Mouse (Mus musculus) myocyte (in vitro differentiated cells): ENCODE measurements at regions not wholly inside any gene's neighbourhood (a gene's known extent, or its start where the extent isn't known, plus 50 kb on each side); places are given as distances from the start of the nearest gene placed in this dataset.

ENCODE experiments used
- H3K27me3 ChIP-seq: one replicate; pipeline ENCODE4 v1.6.1; 2011; ENCODE audit not compliant: control insufficient read depth, insufficient read depth, insufficient read length
- H3K36me3 ChIP-seq: one replicate; pipeline ENCODE4 v1.6.1; 2011; ENCODE audit not compliant: control insufficient read depth, insufficient read depth
- H3K4me2 ChIP-seq: one replicate; pipeline ENCODE4 v1.6.1; 2011; ENCODE audit warnings: low read depth, control low read depth
- H3K4me3 ChIP-seq: one replicate; pipeline ENCODE4 v1.5.1; 2011; ENCODE audit warnings: mild to moderate bottlenecking, control low read depth, moderate library complexity
- H3K79me2 ChIP-seq: one replicate; pipeline ENCODE4 v1.6.1; 2011; ENCODE audit not compliant: control insufficient read depth, insufficient read depth
- H3ac ChIP-seq: one replicate; pipeline ENCODE4 v1.6.1; 2011; ENCODE audit not compliant: control insufficient read depth, insufficient read length
- CEBPB ChIP-seq: IDR thresholded peaks from 2 replicates; pipeline ENCODE4 v1.6.1; 2011; ENCODE audit warnings: mild to moderate bottlenecking, moderate library complexity; ENCODE audit not compliant: poor library complexity, insufficient read depth, severe bottlenecking
- E2F4 ChIP-seq: IDR thresholded peaks from one replicate; pipeline ENCODE4 v1.6.1; 2011; ENCODE audit warnings: mild to moderate bottlenecking, control low read depth, moderate library complexity; ENCODE audit not compliant: insufficient read depth
- MAX ChIP-seq: IDR thresholded peaks from one replicate; pipeline ENCODE4 v1.6.1; 2011; ENCODE audit warnings: low read depth, mild to moderate bottlenecking, control low read depth
- MYOD1 ChIP-seq, 3 experiments: IDR thresholded peaks; one replicate each; pipeline ENCODE4 v1.6.1; 2011; ENCODE audit warnings: control low read depth in 2 of 3, low read depth in 2 of 3, mild to moderate bottlenecking in 2 of 3, moderate library complexity in 1 of 3; ENCODE audit not compliant: insufficient read length in 2 of 3, control insufficient read depth in 1 of 3
- MYOG ChIP-seq, 3 experiments: IDR thresholded peaks; one replicate each; pipeline ENCODE4 v1.6.1; 2011; ENCODE audit warnings: control low read depth in 2 of 3, low read depth in 2 of 3, mild to moderate bottlenecking in 2 of 3; ENCODE audit not compliant: insufficient read length in 2 of 3, control insufficient read depth in 1 of 3, insufficient read depth in 1 of 3
- POLR2A ChIP-seq: IDR thresholded peaks from one replicate; pipeline ENCODE4 v1.6.1; 2011; ENCODE audit warnings: low read depth, mild to moderate bottlenecking, control low read depth, moderate library complexity; ENCODE audit not compliant: insufficient read length
- POLR2AphosphoS2 ChIP-seq: IDR thresholded peaks from one replicate; pipeline ENCODE4 v1.6.1; 2011; ENCODE audit warnings: low read depth, control low read depth; ENCODE audit not compliant: insufficient read length
- REST ChIP-seq: IDR thresholded peaks from one replicate; pipeline ENCODE4 v1.6.1; 2011; ENCODE audit warnings: mild to moderate bottlenecking, control low read depth, moderate library complexity; ENCODE audit not compliant: insufficient read depth, insufficient read length
- SRF ChIP-seq: IDR thresholded peaks from one replicate; pipeline ENCODE4 v1.6.1; 2011; ENCODE audit warnings: low read depth; ENCODE audit not compliant: control insufficient read depth, insufficient read length
- TCF12 ChIP-seq: IDR thresholded peaks from one replicate; pipeline ENCODE4 v1.6.1; 2011; ENCODE audit warnings: mild to moderate bottlenecking, control low read depth; ENCODE audit not compliant: poor library complexity, insufficient read depth, severe bottlenecking
- TCF3 ChIP-seq: IDR thresholded peaks from one replicate; pipeline ENCODE4 v1.6.1; 2011; ENCODE audit warnings: low read depth, control low read depth; ENCODE audit not compliant: insufficient read length
- USF1 ChIP-seq: IDR thresholded peaks from one replicate; pipeline ENCODE4 v1.6.1; 2011; ENCODE audit warnings: low read depth, mild to moderate bottlenecking, control low read depth, moderate library complexity

DNA sequence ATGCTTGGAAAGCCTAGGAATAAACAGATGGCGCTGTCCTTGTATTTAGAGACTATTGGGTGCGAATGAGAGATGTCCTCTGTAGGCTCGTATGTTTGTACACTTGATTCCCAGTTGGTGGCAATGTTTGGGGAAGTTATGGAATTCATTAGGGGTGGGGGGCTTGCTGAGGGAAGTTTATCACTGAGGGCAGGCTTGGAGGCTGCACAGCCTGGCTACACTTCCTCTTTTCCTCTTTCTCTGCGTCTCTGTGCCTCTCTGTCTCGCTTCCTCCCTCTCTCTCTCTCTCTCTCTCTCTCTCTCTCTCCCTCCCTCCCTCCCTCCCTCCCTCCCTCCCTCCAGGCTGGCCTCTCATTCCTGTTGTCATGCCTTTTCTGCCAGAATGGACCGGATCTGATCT lies 104.2 kb upstream of the Arid2 start:
- no peak overlapping the region for H3ac ChIP-seq
- peak overlapping the region; percentile 22 for H3K4me2 ChIP-seq
- no peaks in the 10 kb centered on the region for H3K36me3 ChIP-seq
- TF ChIP-seq POLR2AphosphoS2 (no peak), USF1 (no peak), POLR2A (no peak), TCF12 (no peak), SRF (no peak), MYOD1 (IDR thresholded peaks at IDR 0.05; ENCODE audit: control insufficient read depth in 1 of 3, insufficient read length in 2 of 3, low read depth in 2 of 3) (no peak), MYOG (IDR thresholded peaks at IDR 0.05; ENCODE audit: control insufficient read depth in 1 of 3, insufficient read depth in 1 of 3, insufficient read length in 2 of 3, low read depth in 2 of 3) (no peak), MAX (no peak), E2F4 (no peak), REST (no peak), TCF3 (no peak), CEBPB (no peak)
- H3K79me2 ChIP-seq: no peaks in the 10 kb centered on the region
- H3K4me3 ChIP-seq: peak overlapping the region; percentile 1
- no peaks in the 10 kb centered on the region for H3K27me3 ChIP-seq

DNA sequence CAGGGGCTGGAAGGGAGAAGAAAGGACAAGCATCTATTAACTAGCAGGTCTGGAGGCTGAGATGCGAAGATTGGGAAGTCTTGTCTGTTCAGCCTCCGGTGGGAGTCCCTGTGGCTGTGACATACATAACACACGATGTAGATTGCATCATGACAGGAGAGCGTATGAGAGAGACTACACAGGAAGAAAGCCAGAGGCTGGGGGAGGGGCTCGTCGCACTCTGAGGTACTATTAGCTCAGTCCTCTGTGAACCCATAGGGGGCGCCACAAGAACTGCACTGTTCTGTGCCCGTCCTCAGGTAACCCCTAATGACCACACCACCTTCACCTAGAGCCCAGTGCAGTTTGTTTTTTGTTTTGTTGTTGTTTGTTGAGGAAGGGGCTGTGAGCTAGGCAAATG lies 102.7 kb upstream of the Arid2 start:
- Histone ChIP-seq H3K4me3 (no peak overlapping the region), H3ac (no peak overlapping the region), H3K27me3 (no peaks in the 10 kb centered on the region), H3K36me3 (no peaks in the 10 kb centered on the region), H3K4me2 (no peak overlapping the region), H3K79me2 (no peaks in the 10 kb centered on the region)
- TF ChIP-seq TCF12: no peak
- no peak for TF ChIP-seq MYOD1 (IDR thresholded peaks at IDR 0.05; ENCODE audit: control insufficient read depth in 1 of 3, insufficient read length in 2 of 3, low read depth in 2 of 3)
- TF ChIP-seq TCF3: no peak
- TF ChIP-seq MAX: no peak
- TF ChIP-seq E2F4: no peak

DNA sequence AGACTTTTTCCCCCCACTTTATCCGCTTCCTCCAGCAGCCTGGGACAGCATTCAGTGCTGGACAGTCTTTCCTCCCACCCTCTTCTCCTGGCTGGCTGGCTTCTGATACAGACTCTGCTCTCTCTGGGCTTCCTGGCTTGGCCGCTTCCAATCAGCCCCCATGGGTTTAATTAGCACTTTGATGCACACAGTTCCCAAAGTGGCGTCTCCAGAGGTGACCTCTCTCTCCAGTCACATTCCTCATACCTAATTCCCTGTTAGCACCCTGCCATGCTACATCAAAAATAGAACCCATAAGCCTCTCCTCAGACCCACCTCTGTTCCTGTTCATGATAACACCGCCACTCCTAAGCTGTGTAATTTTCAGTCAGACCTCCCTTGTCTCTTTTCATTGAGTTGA lies 101.9 kb upstream of the Arid2 start:
- Histone ChIP-seq H3K4me3 (no peak overlapping the region), H3K36me3 (no peaks in the 10 kb centered on the region), H3K27me3 (no peaks in the 10 kb centered on the region), H3ac (no peak overlapping the region), H3K79me2 (no peaks in the 10 kb centered on the region), H3K4me2 (no peak overlapping the region)
- no peak for TF ChIP-seq TCF12

DNA sequence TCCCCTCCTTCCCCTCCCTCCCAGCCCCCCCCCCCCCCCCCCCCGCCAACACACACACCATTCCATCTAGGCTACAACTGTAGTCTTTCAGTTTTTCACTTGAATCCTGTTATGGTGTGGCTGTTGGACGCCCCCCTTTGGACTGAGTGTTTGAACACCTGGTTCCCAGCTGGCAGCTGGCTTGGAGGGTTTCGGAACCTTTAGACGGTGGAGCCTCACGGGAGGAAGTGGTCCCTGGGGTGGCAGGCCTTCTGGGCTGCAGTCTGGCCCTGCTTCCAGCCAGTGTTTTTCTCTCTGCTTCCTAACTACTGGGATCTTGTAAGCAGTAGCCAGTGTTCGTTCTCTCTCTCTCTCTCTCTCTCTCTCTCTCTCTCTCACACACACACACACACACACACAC lies 101.4 kb upstream of the Arid2 start:
- TF ChIP-seq TCF12 (no peak), POLR2A (no peak), MAX (no peak), USF1 (no peak), SRF (no peak), E2F4 (no peak), POLR2AphosphoS2 (no peak), CEBPB (no peak), TCF3 (no peak), REST (no peak), MYOD1 (IDR thresholded peaks at IDR 0.05; ENCODE audit: control insufficient read depth in 1 of 3, insufficient read length in 2 of 3, low read depth in 2 of 3) (no peak)
- H3K4me3 ChIP-seq: no peak overlapping the region
- H3ac ChIP-seq: no peak overlapping the region
- H3K36me3 ChIP-seq: no peaks in the 10 kb centered on the region
- no peaks in the 10 kb centered on the region for H3K79me2 ChIP-seq
- no peak overlapping the region for H3K4me2 ChIP-seq
- no peaks in the 10 kb centered on the region for H3K27me3 ChIP-seq

DNA sequence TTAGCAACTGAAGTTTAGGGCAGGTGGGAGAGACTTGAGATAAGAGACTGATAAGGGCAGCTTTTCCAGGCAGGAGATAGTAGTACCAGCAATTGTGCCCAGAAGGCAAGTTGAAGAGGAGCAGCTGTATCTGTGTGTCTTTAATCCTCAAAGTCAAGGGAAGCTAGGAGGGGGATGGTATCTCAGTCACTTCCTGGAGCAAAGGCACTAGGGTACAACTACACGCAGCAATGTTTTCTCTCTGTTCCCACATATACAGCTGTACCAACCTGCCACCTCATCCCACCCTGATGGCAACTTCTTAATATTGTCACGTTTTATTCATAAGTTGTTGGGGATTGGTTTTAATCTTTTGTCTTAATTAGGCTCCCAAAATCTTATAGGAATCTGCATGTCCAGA lies 97.8 kb upstream of the Arid2 start:
- H3ac ChIP-seq: no peak overlapping the region
- no peak for TF ChIP-seq USF1
- no peak for TF ChIP-seq MYOD1 (IDR thresholded peaks at IDR 0.05; ENCODE audit: control insufficient read depth in 1 of 3, insufficient read length in 2 of 3, low read depth in 2 of 3)
- TF ChIP-seq TCF3: no peak
- TF ChIP-seq E2F4: no peak
- no peak for TF ChIP-seq MAX
- TF ChIP-seq MYOG (IDR thresholded peaks at IDR 0.05; ENCODE audit: control insufficient read depth in 1 of 3, insufficient read depth in 1 of 3, insufficient read length in 2 of 3, low read depth in 2 of 3): no peak
- no peak for TF ChIP-seq REST
- no peak for TF ChIP-seq POLR2A
- TF ChIP-seq TCF12: no peak
- no peak for TF ChIP-seq SRF

DNA sequence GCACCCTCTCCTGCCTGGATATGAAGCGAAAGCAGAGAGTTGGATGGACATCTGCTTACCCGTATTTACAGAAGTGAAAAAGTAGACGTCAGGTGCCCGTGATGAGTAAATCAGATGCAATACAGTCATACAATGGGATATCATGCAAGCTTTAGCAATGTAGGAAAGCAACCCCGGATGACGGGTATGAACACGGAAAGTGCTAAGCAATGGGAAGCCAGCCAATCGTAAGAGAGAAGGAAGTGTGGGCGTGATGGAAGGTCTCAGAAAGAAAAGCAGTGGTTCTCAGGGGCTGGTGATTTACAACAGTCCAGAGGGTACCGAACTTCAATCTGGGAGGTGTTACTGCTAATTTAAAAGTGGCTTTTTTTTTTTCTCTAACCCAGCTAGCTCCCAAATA lies 89.9 kb upstream of the Arid2 start:
- Histone ChIP-seq H3K4me2 (peak overlapping the region; percentile 52), H3K79me2 (no peaks in the 10 kb centered on the region), H3K27me3 (no peaks in the 10 kb centered on the region), H3ac (no peak overlapping the region), H3K36me3 (no peaks in the 10 kb centered on the region), H3K4me3 (no peak overlapping the region)
- TF ChIP-seq REST (no peak), CEBPB (peak; percentile 98)

More for the DNA sequence above, 97.8 kb upstream of the Arid2 start:
- Histone ChIP-seq H3K79me2 (no peaks in the 10 kb centered on the region), H3K4me3 (no peak overlapping the region), H3K27me3 (no peaks in the 10 kb centered on the region), H3K36me3 (no peaks in the 10 kb centered on the region), H3K4me2 (no peak overlapping the region)
